31 mouse cellular contexts compared by ENCODE assay signal in the genomic region with DNA sequence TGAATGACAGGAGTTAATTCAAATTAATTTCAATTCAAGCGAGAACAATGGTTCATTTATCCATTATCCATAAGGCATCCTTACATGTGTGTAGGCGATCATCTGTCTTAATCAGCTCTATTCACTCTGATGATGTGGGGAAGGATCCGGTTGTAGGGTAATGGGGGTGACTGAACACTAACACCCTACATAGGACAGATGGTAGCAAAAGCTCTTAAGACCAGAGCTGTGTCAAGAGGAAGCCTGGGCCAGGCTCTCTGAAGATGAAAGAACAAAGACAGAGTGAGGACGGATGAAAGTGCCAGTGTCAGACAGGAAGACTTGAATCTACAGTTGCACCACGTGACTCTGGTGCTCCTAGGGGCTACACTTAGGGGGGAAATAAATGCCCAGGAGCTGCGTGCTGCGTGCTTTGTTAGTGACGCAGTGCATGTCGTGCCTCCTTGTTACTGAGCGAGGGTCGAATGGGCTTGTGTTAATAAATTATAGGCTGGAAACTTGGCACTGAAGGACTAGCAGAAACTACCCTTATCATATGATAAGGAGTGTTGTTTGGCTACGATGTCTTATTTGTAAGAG.
DNase-seq lines count a peak whose midpoint lies in the region; ATAC-seq and TF ChIP-seq lines count a peak whose summit lies in the region.
"Had no signal": no experiment of that assay in that cellular context is flagged by ENCODE, and none has a peak within 500 bp of the region (broad histone marks: within the 10 kb centered on the region; RNA-seq: fewer than 3 reads in every experiment).

No protein-coding gene starts in this region.

- no peak overlapping the region for H3K9ac ChIP-seq in forebrain, embryonic 12.5 days
- no peak overlapping the region for H3K9ac ChIP-seq in forebrain, postnatal 0 days
- no peak overlapping the region for H3K9ac ChIP-seq in midbrain, embryonic 12.5 days (replicated peaks)
- H3K9ac ChIP-seq in midbrain, embryonic 16.5 days (ENCODE audit: low read depth, low read length) = no peak overlapping the region
- H3K9ac ChIP-seq in forebrain, embryonic 14.5 days (ENCODE audit: low read length) = no peak overlapping the region
- H3K9ac ChIP-seq: embryonic facial prominence, embryonic 12.5 days; hindbrain, embryonic 15.5 days; limb, embryonic 15.5 days; liver, embryonic 13.5 days; midbrain, embryonic 15.5 days had no signal

- no peak overlapping the region for H3K4me3 ChIP-seq in forebrain, embryonic 12.5 days (replicated peaks)
- no peak overlapping the region for H3K4me3 ChIP-seq in forebrain, postnatal 0 days (ENCODE audit: low read depth, low read length)
- H3K4me3 ChIP-seq in midbrain, embryonic 12.5 days = no peak overlapping the region
- no peak overlapping the region for H3K4me3 ChIP-seq in midbrain, embryonic 16.5 days (ENCODE audit: low read depth, low read length)
- no peak overlapping the region for H3K4me3 ChIP-seq in forebrain, embryonic 14.5 days (ENCODE audit: low read depth, low read length)
- H3K4me3 ChIP-seq: embryonic facial prominence, embryonic 12.5 days; hindbrain, embryonic 15.5 days; limb, embryonic 10.5 days; limb, embryonic 15.5 days; liver, embryonic 13.5 days; megakaryocyte, embryonic 14.5 days; midbrain, embryonic 15.5 days; myocyte had no signal

- H3K36me3 ChIP-seq in forebrain, embryonic 12.5 days (replicated peaks) = no peaks in the 10 kb centered on the region
- H3K36me3 ChIP-seq in forebrain, postnatal 0 days (ENCODE audit: insufficient read depth) = no peaks in the 10 kb centered on the region
- no peaks in the 10 kb centered on the region for H3K36me3 ChIP-seq in midbrain, embryonic 12.5 days
- H3K36me3 ChIP-seq in midbrain, embryonic 16.5 days (ENCODE audit: control insufficient read depth, insufficient read depth, low read length) = no peaks in the 10 kb centered on the region
- H3K36me3 ChIP-seq in forebrain, embryonic 14.5 days (ENCODE audit: control insufficient read depth, insufficient read depth, low read length) = no peaks in the 10 kb centered on the region
- H3K36me3 ChIP-seq: embryonic facial prominence, embryonic 12.5 days; hindbrain, embryonic 15.5 days; limb, embryonic 10.5 days; limb, embryonic 15.5 days; liver, embryonic 13.5 days; midbrain, embryonic 15.5 days had no signal

- no peaks in the 10 kb centered on the region for H3K4me1 ChIP-seq in forebrain, embryonic 12.5 days
- no peaks in the 10 kb centered on the region for H3K4me1 ChIP-seq in forebrain, postnatal 0 days (ENCODE audit: insufficient read depth)
- no peaks in the 10 kb centered on the region for H3K4me1 ChIP-seq in midbrain, embryonic 12.5 days
- no peaks in the 10 kb centered on the region for H3K4me1 ChIP-seq in midbrain, embryonic 16.5 days (ENCODE audit: control insufficient read depth, insufficient read depth, low read length)
- no peaks in the 10 kb centered on the region for H3K4me1 ChIP-seq in forebrain, embryonic 14.5 days (ENCODE audit: control insufficient read depth, insufficient read depth, low read length)
- H3K4me1 ChIP-seq: embryonic facial prominence, embryonic 12.5 days; hindbrain, embryonic 15.5 days; limb, embryonic 10.5 days; limb, embryonic 15.5 days; liver, embryonic 13.5 days; megakaryocyte, embryonic 14.5 days; midbrain, embryonic 15.5 days had no signal

- H3K27ac ChIP-seq in forebrain, embryonic 12.5 days = no peak overlapping the region
- H3K27ac ChIP-seq in forebrain, postnatal 0 days (ENCODE audit: low read depth, low read length) = no peak overlapping the region
- no peak overlapping the region for H3K27ac ChIP-seq in midbrain, embryonic 12.5 days (replicated peaks)
- no peak overlapping the region for H3K27ac ChIP-seq in midbrain, embryonic 16.5 days (ENCODE audit: low read length)
- H3K27ac ChIP-seq in forebrain, embryonic 14.5 days (ENCODE audit: low read depth, low read length) = no peak overlapping the region
- H3K27ac ChIP-seq: embryonic facial prominence, embryonic 12.5 days; hindbrain, embryonic 15.5 days; limb, embryonic 10.5 days; limb, embryonic 15.5 days; liver, embryonic 13.5 days; midbrain, embryonic 15.5 days had no signal

- no peaks in the 10 kb centered on the region for H3K27me3 ChIP-seq in forebrain, embryonic 12.5 days
- no peaks in the 10 kb centered on the region for H3K27me3 ChIP-seq in forebrain, postnatal 0 days (ENCODE audit: insufficient read depth, low read length)
- no peaks in the 10 kb centered on the region for H3K27me3 ChIP-seq in midbrain, embryonic 12.5 days
- no peaks in the 10 kb centered on the region for H3K27me3 ChIP-seq in midbrain, embryonic 16.5 days (ENCODE audit: control insufficient read depth, insufficient read depth, low read depth, low read length)
- no peaks in the 10 kb centered on the region for H3K27me3 ChIP-seq in forebrain, embryonic 14.5 days (replicated peaks; ENCODE audit: control insufficient read depth, insufficient read depth, low read length)
- H3K27me3 ChIP-seq: embryonic facial prominence, embryonic 12.5 days; hindbrain, embryonic 15.5 days; limb, embryonic 15.5 days; liver, embryonic 13.5 days; megakaryocyte, embryonic 14.5 days; midbrain, embryonic 15.5 days had no signal

- DNase-seq in forebrain, postnatal 0 days = no peak
- DNase-seq in forebrain, embryonic 14.5 days (ENCODE audit: low spot score) = peak; percentile 8
- peak; percentile 3 for DNase-seq in mesoderm, embryonic 11.5 days (ENCODE audit: low read depth, low spot score)
- no peak for DNase-seq in spleen, postnatal 14 days (ENCODE audit: low spot score in 2 of 2)
- DNase-seq in left cerebral cortex, adult 8-10 months (ENCODE audit: low spot score in 2 of 2) = no peak
- DNase-seq: adrenal gland, postnatal 14 days; cerebellum, adult 11-12 months; cerebellum, adult 9-11 months; gastrocnemius, postnatal 10 days; heart, postnatal 14 days; kidney, adult 9 months; kidney, postnatal 10 days; layer of hippocampus, postnatal 36 days; liver, embryonic 13.5 days; lung, adult 18-20 months; lung, postnatal 4 days; right cerebral cortex, postnatal 4 days; thymus, postnatal 4 days had no signal

- TF ChIP-seq CTCF in forebrain, postnatal 0 days (IDR thresholded peaks at IDR 0.05; ENCODE audit: low read depth) = no peak

- WGBS in forebrain, embryonic 12.5 days = 64% methylated on average over 12 of the region's 12 CpGs
- 59% methylated on average over 12 of the region's 12 CpGs for WGBS in forebrain, postnatal 0 days
- WGBS in midbrain, embryonic 12.5 days = 83% methylated on average over 12 of the region's 12 CpGs
- WGBS in midbrain, embryonic 16.5 days = 65% methylated on average over 12 of the region's 12 CpGs
- WGBS in forebrain, embryonic 14.5 days = 67% methylated on average over 12 of the region's 12 CpGs

- ATAC-seq in forebrain, embryonic 12.5 days (ENCODE audit: low FRiP score) = peak; percentile 53; the same call in 1 of the 2 replicates
- ATAC-seq in forebrain, postnatal 0 days = no peak
- ATAC-seq in midbrain, embryonic 12.5 days (ENCODE audit: low FRiP score, low read depth) = peak; percentile 62; the same call in 1 of the 2 replicates
- ATAC-seq in midbrain, embryonic 16.5 days = no peak
- peak; percentile 79 for ATAC-seq in forebrain, embryonic 14.5 days
- ATAC-seq: CD4-positive, CD25-positive, alpha-beta regulatory T cell, adult 4 months; intestine, embryonic 16.5 days; lung, postnatal 0 days; midbrain, embryonic 15.5 days had no signal

- H3K4me2 ChIP-seq in forebrain, embryonic 12.5 days = no peak overlapping the region
- H3K4me2 ChIP-seq in forebrain, postnatal 0 days (ENCODE audit: low read depth) = no peak overlapping the region
- no peak overlapping the region for H3K4me2 ChIP-seq in midbrain, embryonic 12.5 days (replicated peaks)
- H3K4me2 ChIP-seq in midbrain, embryonic 16.5 days (ENCODE audit: low read length) = no peak overlapping the region
- no peak overlapping the region for H3K4me2 ChIP-seq in forebrain, embryonic 14.5 days (ENCODE audit: low read length)
- H3K4me2 ChIP-seq: embryonic facial prominence, embryonic 12.5 days; hindbrain, embryonic 15.5 days; limb, embryonic 15.5 days; liver, embryonic 13.5 days; midbrain, embryonic 15.5 days had no signal

- no peaks in the 10 kb centered on the region for H3K9me3 ChIP-seq in forebrain, embryonic 12.5 days
- no peaks in the 10 kb centered on the region for H3K9me3 ChIP-seq in forebrain, postnatal 0 days (ENCODE audit: low read length)
- no peaks in the 10 kb centered on the region for H3K9me3 ChIP-seq in midbrain, embryonic 12.5 days
- no peaks in the 10 kb centered on the region for H3K9me3 ChIP-seq in midbrain, embryonic 16.5 days (replicated peaks; ENCODE audit: control insufficient read depth, low read length, poor library complexity, severe bottlenecking)
- no peaks in the 10 kb centered on the region for H3K9me3 ChIP-seq in forebrain, embryonic 14.5 days (replicated peaks; ENCODE audit: control insufficient read depth, low read length)
- H3K9me3 ChIP-seq: embryonic facial prominence, embryonic 12.5 days; hindbrain, embryonic 15.5 days; limb, embryonic 10.5 days; limb, embryonic 15.5 days; liver, embryonic 13.5 days; megakaryocyte, embryonic 14.5 days; midbrain, embryonic 15.5 days had no signal

Comparison
In these comparisons a context has a peak if more than half of its experiments do, and no peak if none do; other contexts are left out.
1. ATAC-seq: peak in forebrain, embryonic 12.5 days (single experiment), midbrain, embryonic 12.5 days (single experiment) and forebrain, embryonic 14.5 days (single experiment); none in forebrain, postnatal 0 days (single experiment) and midbrain, embryonic 16.5 days (single experiment).
2. DNase-seq: peak in forebrain, embryonic 14.5 days (single experiment) and mesoderm, embryonic 11.5 days (single experiment); none in forebrain, postnatal 0 days (single experiment), spleen, postnatal 14 days (0 of 2) and left cerebral cortex, adult 8-10 months (0 of 2).